Mouse (Mus musculus): ENCODE measurements around the gene Dirc2. TPM values are rescaled to one million over a fixed set of nuclear protein-coding genes. Genes with fewer than 3 reads are reported as not detected.

Dirc2 gene
- polyA plus RNA-seq, 1 experiment from 2014 or later, result 8.0 TPM

- no peak overlapping the region for H3K27ac ChIP-seq (ENCODE audit: low read depth, low read length)
- H3K4me2 ChIP-seq, result no peak overlapping the region
- no peak overlapping the region for H3K9ac ChIP-seq (ENCODE audit: low read depth, low read length)
- no peak overlapping the region for H3K4me3 ChIP-seq (ENCODE audit: low read depth, low read length)
- no peaks in the 10 kb centered on the region for H3K36me3 ChIP-seq (ENCODE audit: control insufficient read depth, insufficient read depth, low read length)
- H3K4me1 ChIP-seq (replicated peaks; ENCODE audit: control insufficient read depth, insufficient read depth, low read length), result peaks cover 10% of the 10 kb centered on the region
- DNase-seq (ENCODE audit: low spot score) (no peak), ATAC-seq (replicated peaks; ENCODE audit: low FRiP score) (no peak)
- WGBS, result 87% methylated on average over 5 of the region's 5 CpGs
- no peaks in the 10 kb centered on the region for H3K9me3 ChIP-seq (ENCODE audit: control insufficient read depth, low read length)
- no peaks in the 10 kb centered on the region for H3K27me3 ChIP-seq (replicated peaks; ENCODE audit: control insufficient read depth, insufficient read depth, low read length)
These were observed 15.2 kb downstream of the Dirc2 start for GRCm38 (mm10) chr16:35753926-35754325.

- Histone ChIP-seq H3K4me1 (replicated peaks; ENCODE audit: control insufficient read depth, insufficient read depth, low read length) (peaks cover 9% of the 10 kb centered on the region), H3K27me3 (replicated peaks; ENCODE audit: control insufficient read depth, insufficient read depth, low read length) (no peaks in the 10 kb centered on the region), H3K36me3 (ENCODE audit: control insufficient read depth, insufficient read depth, low read length) (no peaks in the 10 kb centered on the region), H3K27ac (ENCODE audit: low read depth, low read length) (no peak overlapping the region), H3K9ac (ENCODE audit: low read depth, low read length) (no peak overlapping the region), H3K4me2 (no peak overlapping the region), H3K9me3 (ENCODE audit: control insufficient read depth, low read length) (no peaks in the 10 kb centered on the region), H3K4me3 (ENCODE audit: low read depth, low read length) (no peak overlapping the region)
- whole genome bisulfite sequencing, result 85% methylated on average over 4 of the region's 4 CpGs
- ATAC-seq (replicated peaks; ENCODE audit: low FRiP score) (no peak), DNase-seq (ENCODE audit: low spot score) (no peak)
These were observed 17.3 kb downstream of the Dirc2 start for GRCm38 (mm10) chr16:35751841-35752240.

- H3K9ac ChIP-seq (ENCODE audit: low read depth, low read length), result no peak overlapping the region
- DNase-seq (ENCODE audit: low spot score) (no peak), ATAC-seq (replicated peaks; ENCODE audit: low FRiP score) (no peak)
- H3K27ac ChIP-seq (ENCODE audit: low read depth, low read length), result no peak overlapping the region
- WGBS, result 75% methylated on average over 7 of the region's 7 CpGs
- H3K27me3 ChIP-seq (replicated peaks; ENCODE audit: control insufficient read depth, insufficient read depth, low read length), result no peaks in the 10 kb centered on the region
- no peak overlapping the region for H3K4me2 ChIP-seq
- no peak overlapping the region for H3K4me3 ChIP-seq (ENCODE audit: low read depth, low read length)
- no peaks in the 10 kb centered on the region for H3K36me3 ChIP-seq (ENCODE audit: control insufficient read depth, insufficient read depth, low read length)
- H3K4me1 ChIP-seq (replicated peaks; ENCODE audit: control insufficient read depth, insufficient read depth, low read length), result no peaks in the 10 kb centered on the region
- no peaks in the 10 kb centered on the region for H3K9me3 ChIP-seq (ENCODE audit: control insufficient read depth, low read length)
These were observed 19.8 kb downstream of the Dirc2 start for GRCm38 (mm10) chr16:35749385-35749784.

- no peaks in the 10 kb centered on the region for H3K27me3 ChIP-seq (replicated peaks; ENCODE audit: control insufficient read depth, insufficient read depth, low read length)
- no peak overlapping the region for H3K27ac ChIP-seq (ENCODE audit: low read depth, low read length)
- H3K36me3 ChIP-seq (ENCODE audit: control insufficient read depth, insufficient read depth, low read length), result no peaks in the 10 kb centered on the region
- WGBS, result 90% methylated on average over 7 of the region's 7 CpGs
- H3K4me2 ChIP-seq, result no peak overlapping the region
- H3K9me3 ChIP-seq (ENCODE audit: control insufficient read depth, low read length), result no peaks in the 10 kb centered on the region
- ATAC-seq (replicated peaks; ENCODE audit: low FRiP score) (no peak), DNase-seq (ENCODE audit: low spot score) (no peak)
- no peaks in the 10 kb centered on the region for H3K4me1 ChIP-seq (replicated peaks; ENCODE audit: control insufficient read depth, insufficient read depth, low read length)
- no peak overlapping the region for H3K4me3 ChIP-seq (ENCODE audit: low read depth, low read length)
- H3K9ac ChIP-seq (ENCODE audit: low read depth, low read length), result no peak overlapping the region
These were observed 20.9 kb downstream of the Dirc2 start for GRCm38 (mm10) chr16:35748237-35748603.

- DNase-seq (ENCODE audit: low spot score) (no peak), ATAC-seq (replicated peaks; ENCODE audit: low FRiP score) (no peak)
- no peak overlapping the region for H3K9ac ChIP-seq (ENCODE audit: low read depth, low read length)
- WGBS, result 85% methylated on average over 9 of the region's 9 CpGs
- no peaks in the 10 kb centered on the region for H3K9me3 ChIP-seq (ENCODE audit: control insufficient read depth, low read length)
- no peaks in the 10 kb centered on the region for H3K36me3 ChIP-seq (ENCODE audit: control insufficient read depth, insufficient read depth, low read length)
- H3K27ac ChIP-seq (ENCODE audit: low read depth, low read length), result no peak overlapping the region
- no peak overlapping the region for H3K4me3 ChIP-seq (ENCODE audit: low read depth, low read length)
- no peaks in the 10 kb centered on the region for H3K27me3 ChIP-seq (replicated peaks; ENCODE audit: control insufficient read depth, insufficient read depth, low read length)
- H3K4me1 ChIP-seq (replicated peaks; ENCODE audit: control insufficient read depth, insufficient read depth, low read length), result no peaks in the 10 kb centered on the region
- H3K4me2 ChIP-seq, result no peak overlapping the region
These were observed 21.5 kb downstream of the Dirc2 start for GRCm38 (mm10) chr16:35747417-35748236.

GRCm38 (mm10) chr16:35742251-35742937, 26.8 kb downstream of the Dirc2 start:
- H3K4me2 ChIP-seq, result no peak overlapping the region
- no peak overlapping the region for H3K27ac ChIP-seq (ENCODE audit: low read depth, low read length)
- ATAC-seq (replicated peaks; ENCODE audit: low FRiP score) (no peak), DNase-seq (ENCODE audit: low spot score) (no peak)
- H3K4me3 ChIP-seq (ENCODE audit: low read depth, low read length), result no peak overlapping the region
- no peaks in the 10 kb centered on the region for H3K4me1 ChIP-seq (replicated peaks; ENCODE audit: control insufficient read depth, insufficient read depth, low read length)
- no peaks in the 10 kb centered on the region for H3K36me3 ChIP-seq (ENCODE audit: control insufficient read depth, insufficient read depth, low read length)
- no peaks in the 10 kb centered on the region for H3K9me3 ChIP-seq (ENCODE audit: control insufficient read depth, low read length)
- H3K9ac ChIP-seq (ENCODE audit: low read depth, low read length), result no peak overlapping the region
- 85% methylated on average over 12 of the region's 12 CpGs for WGBS
- no peaks in the 10 kb centered on the region for H3K27me3 ChIP-seq (replicated peaks; ENCODE audit: control insufficient read depth, insufficient read depth, low read length)

- no peak overlapping the region for H3K27ac ChIP-seq (ENCODE audit: low read depth, low read length)
- no peaks in the 10 kb centered on the region for H3K27me3 ChIP-seq (replicated peaks; ENCODE audit: control insufficient read depth, insufficient read depth, low read length)
- no peaks in the 10 kb centered on the region for H3K36me3 ChIP-seq (ENCODE audit: control insufficient read depth, insufficient read depth, low read length)
- DNase-seq (ENCODE audit: low spot score), result no peak
- H3K9ac ChIP-seq (ENCODE audit: low read depth, low read length), result no peak overlapping the region
- no peaks in the 10 kb centered on the region for H3K9me3 ChIP-seq (ENCODE audit: control insufficient read depth, low read length)
- ATAC-seq (replicated peaks; ENCODE audit: low FRiP score), result no peak
- no peak overlapping the region for H3K4me2 ChIP-seq
- no peak overlapping the region for H3K4me3 ChIP-seq (ENCODE audit: low read depth, low read length)
- WGBS, result 92% methylated on average over 5 of the region's 5 CpGs
- H3K4me1 ChIP-seq (replicated peaks; ENCODE audit: control insufficient read depth, insufficient read depth, low read length), result no peaks in the 10 kb centered on the region
These were observed 27.5 kb downstream of the Dirc2 start for GRCm38 (mm10) chr16:35741621-35742020.

GRCm38 (mm10) chr16:35740943-35741342, 28.2 kb downstream of the Dirc2 start:
- DNase-seq (ENCODE audit: low spot score) (no peak), ATAC-seq (replicated peaks; ENCODE audit: low FRiP score) (no peak)
- Histone ChIP-seq H3K4me3 (ENCODE audit: low read depth, low read length) (no peak overlapping the region), H3K4me2 (no peak overlapping the region), H3K36me3 (ENCODE audit: control insufficient read depth, insufficient read depth, low read length) (no peaks in the 10 kb centered on the region), H3K9ac (ENCODE audit: low read depth, low read length) (no peak overlapping the region), H3K27ac (ENCODE audit: low read depth, low read length) (no peak overlapping the region), H3K9me3 (ENCODE audit: control insufficient read depth, low read length) (no peaks in the 10 kb centered on the region), H3K4me1 (replicated peaks; ENCODE audit: control insufficient read depth, insufficient read depth, low read length) (no peaks in the 10 kb centered on the region), H3K27me3 (replicated peaks; ENCODE audit: control insufficient read depth, insufficient read depth, low read length) (no peaks in the 10 kb centered on the region)
- WGBS, result 87% methylated on average over 6 of the region's 6 CpGs

- H3K4me3 ChIP-seq (ENCODE audit: low read depth, low read length), result no peak overlapping the region
- no peak for DNase-seq (ENCODE audit: low spot score)
- H3K9ac ChIP-seq (ENCODE audit: low read depth, low read length), result no peak overlapping the region
- no peaks in the 10 kb centered on the region for H3K36me3 ChIP-seq (ENCODE audit: control insufficient read depth, insufficient read depth, low read length)
- H3K9me3 ChIP-seq (ENCODE audit: control insufficient read depth, low read length), result no peaks in the 10 kb centered on the region
- no peaks in the 10 kb centered on the region for H3K4me1 ChIP-seq (replicated peaks; ENCODE audit: control insufficient read depth, insufficient read depth, low read length)
- ATAC-seq (replicated peaks; ENCODE audit: low FRiP score), result no peak
- H3K4me2 ChIP-seq, result no peak overlapping the region
- WGBS, result 83% methylated on average over 12 of the region's 12 CpGs
- H3K27me3 ChIP-seq (replicated peaks; ENCODE audit: control insufficient read depth, insufficient read depth, low read length), result no peaks in the 10 kb centered on the region
- no peak overlapping the region for H3K27ac ChIP-seq (ENCODE audit: low read depth, low read length)
These were observed 28.8 kb downstream of the Dirc2 start for GRCm38 (mm10) chr16:35740357-35740756.

Measured in liver, embryonic 11.5 days (tissue).